Mouse (Mus musculus): ENCODE results near the gene Tsc1. TPM values are rescaled to one million over a fixed set of nuclear protein-coding genes. Genes with fewer than 3 reads are reported as not detected.
A peak's percentile ranks its signal among the peaks of the same experiment; 100 is the strongest.

Tsc1 gene
- total RNA-seq, 2 experiments from 2014 or later, result 11.1 to 23.7 TPM

DNA sequence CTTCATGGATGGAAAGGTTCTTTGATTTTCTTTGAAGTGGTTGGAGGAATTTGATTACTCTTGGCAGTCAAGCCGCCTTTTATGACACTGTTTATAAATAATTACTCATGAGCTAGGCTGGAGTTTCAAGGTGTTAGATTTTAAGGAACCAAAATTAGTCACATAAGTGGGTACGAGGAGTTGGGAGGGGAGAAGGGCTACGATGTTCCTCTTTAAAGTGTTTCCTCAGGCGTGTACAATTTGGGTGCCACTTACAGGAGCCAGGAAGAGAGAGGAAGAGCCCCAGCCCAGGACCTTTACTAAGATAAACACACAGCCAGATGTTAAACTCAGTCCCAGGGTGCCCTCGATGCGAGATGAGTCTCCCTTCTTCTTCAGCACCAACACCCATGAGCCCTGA, 65.8 kb downstream of the Tsc1 start:
- peak; percentile 67 for ATAC-seq (replicated peaks; ENCODE audit: poor library complexity, severe bottlenecking)

DNA sequence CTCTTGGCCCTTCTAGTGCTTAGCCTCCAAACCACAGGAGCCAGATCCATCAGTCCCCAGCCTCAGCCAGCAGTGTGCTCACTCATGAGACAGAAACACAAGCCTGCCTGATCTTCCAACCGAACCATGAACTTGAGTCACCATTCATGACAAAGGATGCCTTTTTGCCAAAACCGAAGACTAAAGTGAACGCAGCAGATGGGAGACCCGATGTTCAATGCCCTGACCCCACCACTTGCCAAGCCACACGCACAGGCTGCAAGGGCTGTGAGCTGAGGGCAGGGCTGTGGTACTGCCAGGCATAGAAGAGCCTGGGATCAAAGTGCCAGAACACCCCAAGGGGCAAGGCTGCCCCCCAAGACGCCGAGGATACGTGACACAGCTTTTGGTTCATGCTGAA, 72.0 kb downstream of the Tsc1 start:
- no peak for ATAC-seq (replicated peaks; ENCODE audit: poor library complexity, severe bottlenecking)

- no peak for ATAC-seq (replicated peaks; ENCODE audit: poor library complexity, severe bottlenecking)
Measured at GRCm38 (mm10) chr2:28722419-28722818, 81.4 kb downstream of the Tsc1 start.

DNA sequence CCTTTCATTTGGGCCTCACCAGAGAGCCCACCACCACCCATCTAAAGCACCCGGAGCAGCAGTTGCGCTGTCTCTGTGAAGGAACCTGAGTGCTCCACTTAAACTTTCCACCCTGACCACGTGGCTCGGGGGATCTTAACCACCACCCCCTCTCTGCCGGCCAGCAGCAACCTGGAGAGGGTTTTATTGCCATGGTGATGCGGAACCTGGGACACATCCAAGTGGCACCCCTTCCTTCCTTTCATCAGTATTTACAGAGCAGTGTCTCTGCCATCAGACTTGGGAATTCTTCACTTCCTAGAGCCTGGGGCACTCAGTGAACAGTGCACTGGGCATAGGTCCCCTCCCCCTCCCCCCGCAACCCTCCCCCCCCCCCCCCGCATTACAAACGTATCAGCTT, 82.9 kb downstream of the Tsc1 start:
- no peak for ATAC-seq (replicated peaks; ENCODE audit: poor library complexity, severe bottlenecking)

- ATAC-seq (replicated peaks; ENCODE audit: poor library complexity, severe bottlenecking), result no peak
Measured at GRCm38 (mm10) chr2:28727786-28728404, 86.9 kb downstream of the Tsc1 start.

DNA sequence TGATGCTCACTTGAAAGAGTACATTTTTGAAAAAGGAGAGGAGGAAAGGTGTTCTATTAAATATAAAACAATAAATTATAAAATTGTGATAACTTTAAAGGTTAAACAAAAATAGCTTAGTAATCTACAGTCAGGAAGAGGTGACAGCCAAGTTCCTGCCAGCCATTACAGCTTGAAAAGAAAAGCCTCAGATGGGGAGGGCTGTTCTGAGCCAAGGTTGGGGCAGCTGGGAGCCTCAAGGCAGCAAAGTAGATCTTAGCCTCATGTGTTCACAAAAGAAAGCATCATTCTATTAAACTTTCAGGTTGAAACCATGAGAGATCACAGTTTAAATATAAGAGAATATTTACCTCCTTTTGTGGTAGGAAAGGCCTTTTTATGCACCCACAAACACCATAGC, 89.6 kb downstream of the Tsc1 start:
- no peak for ATAC-seq (replicated peaks; ENCODE audit: poor library complexity, severe bottlenecking)

DNA sequence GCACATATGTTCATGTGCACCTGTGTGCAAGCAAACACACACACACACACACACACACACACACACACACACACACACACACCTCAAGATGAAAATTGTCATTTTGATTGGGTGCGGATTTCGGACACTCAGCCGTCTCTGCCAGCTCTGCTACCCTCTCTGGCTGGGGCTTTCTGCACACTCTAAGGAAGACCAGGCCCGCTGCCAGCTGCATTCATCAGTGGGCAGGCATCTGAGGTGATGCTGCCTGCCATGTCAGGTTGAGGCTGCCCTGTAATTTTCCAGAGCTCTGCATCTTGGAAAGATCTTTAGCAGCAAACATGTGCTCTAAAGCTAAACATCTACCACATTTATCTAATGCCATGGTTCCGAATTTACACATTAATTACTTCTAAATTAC, 96.1 kb downstream of the Tsc1 start:
- ATAC-seq (replicated peaks; ENCODE audit: poor library complexity, severe bottlenecking), result no peak

- ATAC-seq (replicated peaks; ENCODE audit: poor library complexity, severe bottlenecking), result no peak
Measured at GRCm38 (mm10) chr2:28740159-28740558, 99.1 kb downstream of the Tsc1 start.

Other genes starting within 250 kb of the Tsc1 start
- 0.80 and 2.1 TPM in 2 replicates for gene Ppp1r26, start 194.4 kb upstream of the Tsc1 start, total RNA-seq (2014; fragmentation: Nextera tagmentation)
- gene Ppp1r26, start 194.4 kb upstream of the Tsc1 start, total RNA-seq (2017), result 1.2 and 1.9 TPM in 2 replicates
- not detected in 2 replicates for gene 1700007K13Rik, start 174.9 kb upstream of the Tsc1 start, total RNA-seq (2014; fragmentation: Nextera tagmentation)
- not detected in 2 replicates for gene 1700007K13Rik, start 174.9 kb upstream of the Tsc1 start, total RNA-seq (2017)
- 61.3 and 62.9 TPM in 2 replicates for gene Mrps2, start 173.2 kb upstream of the Tsc1 start, total RNA-seq (2014; fragmentation: Nextera tagmentation)
- gene Mrps2, start 173.2 kb upstream of the Tsc1 start, total RNA-seq (2017), result 29.3 and 33.0 TPM in 2 replicates
- not detected in 2 replicates for gene Gbgt1, start 144.3 kb upstream of the Tsc1 start, total RNA-seq (2014; fragmentation: Nextera tagmentation)
- gene Gbgt1, start 144.3 kb upstream of the Tsc1 start, total RNA-seq (2017), result not detected in 2 replicates
- not detected in 2 replicates for gene Gm10134, start 135.1 kb upstream of the Tsc1 start, total RNA-seq (2014; fragmentation: Nextera tagmentation)
- gene Gm10134, start 135.1 kb upstream of the Tsc1 start, total RNA-seq (2017), result not detected in 2 replicates
- 2.1 and 7.9 TPM in 2 replicates for gene Ralgds, start 128.1 kb upstream of the Tsc1 start, total RNA-seq (2014; fragmentation: Nextera tagmentation)
- gene Ralgds, start 128.1 kb upstream of the Tsc1 start, total RNA-seq (2017), result 2.8 and 4.6 TPM in 2 replicates
- gene Cel, start 77.8 kb upstream of the Tsc1 start, total RNA-seq (2014; fragmentation: Nextera tagmentation), result not detected in 2 replicates
- gene Cel, start 77.8 kb upstream of the Tsc1 start, total RNA-seq (2017), result not detected in 2 replicates
- 25.9 and 31.5 TPM in 2 replicates for gene Gtf3c5, start 57.5 kb upstream of the Tsc1 start, total RNA-seq (2014; fragmentation: Nextera tagmentation)
- gene Gtf3c5, start 57.5 kb upstream of the Tsc1 start, total RNA-seq (2017), result 12.6 and 16.5 TPM in 2 replicates
- gene Gfi1b, start 19.2 kb upstream of the Tsc1 start, total RNA-seq (2014; fragmentation: Nextera tagmentation), result 1.4 TPM in 1 of 2 replicates, not detected in the other
- gene Gfi1b, start 19.2 kb upstream of the Tsc1 start, total RNA-seq (2017), result 1.9 and 2.0 TPM in 2 replicates
- 5.0 TPM in 1 of 2 replicates, not detected in the other for gene Spaca9, start 58.5 kb downstream of the Tsc1 start, total RNA-seq (2014; fragmentation: Nextera tagmentation)
- 4.8 and 4.9 TPM in 2 replicates for gene Spaca9, start 58.5 kb downstream of the Tsc1 start, total RNA-seq (2017)
- not detected in 2 replicates for gene Ak8, start 58.9 kb downstream of the Tsc1 start, total RNA-seq (2014; fragmentation: Nextera tagmentation)
- gene Ak8, start 58.9 kb downstream of the Tsc1 start, total RNA-seq (2017), result not detected in 2 replicates
- 12.9 and 23.3 TPM in 2 replicates for gene Gtf3c4, start 199.1 kb downstream of the Tsc1 start, total RNA-seq (2014; fragmentation: Nextera tagmentation)
- gene Gtf3c4, start 199.1 kb downstream of the Tsc1 start, total RNA-seq (2017), result 23.5 and 26.9 TPM in 2 replicates
- gene Ddx31, start 199.2 kb downstream of the Tsc1 start, total RNA-seq (2014; fragmentation: Nextera tagmentation), result 6.5 and 13.7 TPM in 2 replicates
- 14.1 and 14.5 TPM in 2 replicates for gene Ddx31, start 199.2 kb downstream of the Tsc1 start, total RNA-seq (2017)

Measured in granulocyte monocyte progenitor cell, adult 5-6 weeks (primary cell).